Mouse (Mus musculus) heart, postnatal 14 days (tissue): ENCODE results near the gene Olfr204. TPM values are rescaled to one million over a fixed set of nuclear protein-coding genes. Genes with fewer than 3 reads are reported as not detected.
"Not testable (repeated sequence)": the region's sequence is repeated elsewhere in the genome, so short reads cannot be mapped to it uniquely, and the experiment has no call there.

ENCODE experiments used
- DNase-seq, 2 experiments: peaks; one replicate each; pipeline ENCODE4 v3.0.0; 2021 to 2022
- intact Hi-C: fragments of 180-260 bp; cut with DNase I; formaldehyde crosslinking; loops from one replicate; pipeline ENCODE4 v1.15.1; 2025
- long read RNA-seq, 2 experiments: library from polyadenylated mRNA; stranded (forward); transcript quantifications; one replicate each; pipeline ENCODE4 v2.0.0; 2021
- total RNA-seq, 2 experiments: library from RNA; stranded (reverse); gene quantifications; 2 replicates each; pipeline ENCODE4 v1.2.3; 2021

The Olfr204 gene
- total RNA-seq, result not detected
- long read RNA-seq, experiment 1, result 0 reads
- long read RNA-seq, experiment 2, result 0 reads

GRCm38 (mm10) chr16:59318148-59318547 is at the start of gene Olfr204:
TSS of gene Olfr204 (minus strand) at chr16:59318248.
- DNase-seq, result no peak
- intact Hi-C loops, result no loop called here

GRCm38 (mm10) chr16:59363893-59364292 is 45.8 kb upstream of the Olfr204 start, which contains the start of gene Olfr209:
TSS of gene Olfr209 (minus strand) at chr16:59363993.
- DNase-seq, result no peak
- intact Hi-C loops, result no loop called here

- no peak for DNase-seq
- intact Hi-C loops, result no loop called here
Measured at GRCm38 (mm10) chr16:59349146-59349545, 31.1 kb upstream of the Olfr204 start, which contains the start of gene Olfr206. TSS of gene Olfr206 (minus strand) at chr16:59349246.

- intact Hi-C loops, result no loop called here
- no peak for DNase-seq
Measured at GRCm38 (mm10) chr16:59331038-59331437, 13.0 kb upstream of the Olfr204 start, which contains the start of gene Olfr205. TSS of gene Olfr205 (minus strand) at chr16:59331138.

GRCm38 (mm10) chr16:59323262-59323661 is 5.2 kb upstream of the Olfr204 start:
- DNase-seq, intact Hi-C loops: not testable (repeated sequence)

GRCm38 (mm10) chr16:59298581-59298980 is 19.5 kb downstream of the Olfr204 start, which contains the start of gene Olfr203:
TSS of gene Olfr203 (plus strand) at chr16:59298881.
- intact Hi-C loops, result no loop called here

GRCm38 (mm10) chr16:59287576-59287975 is 30.5 kb downstream of the Olfr204 start:
- intact Hi-C loops, DNase-seq: not testable (repeated sequence)

More at GRCm38 (mm10) chr16:59298581-59298980, 19.5 kb downstream of the Olfr204 start, which contains the start of gene Olfr203:
- no peak for DNase-seq

GRCm38 (mm10) chr16:59286693-59287092 is 31.4 kb downstream of the Olfr204 start, which contains the start of gene Olfr202:
TSS of gene Olfr202 (minus strand) at chr16:59286793.
- no peak for DNase-seq
- intact Hi-C loops, result no loop called here

GRCm38 (mm10) chr16:59283476-59283875 is 34.6 kb downstream of the Olfr204 start:
- DNase-seq, result no peak
- intact Hi-C loops, result no loop called here

- intact Hi-C loops, result no loop called here
- no peak for DNase-seq
Measured at GRCm38 (mm10) chr16:59280542-59280941, 37.5 kb downstream of the Olfr204 start.

GRCm38 (mm10) chr16:59272532-59272931 is 45.5 kb downstream of the Olfr204 start, which contains the start of gene Olfr201:
TSS of gene Olfr201 (minus strand) at chr16:59272632.
- intact Hi-C loops, DNase-seq: not testable (repeated sequence)

GRCm38 (mm10) chr16:59269097-59269496 is 49.0 kb downstream of the Olfr204 start:
- DNase-seq, intact Hi-C loops: not testable (repeated sequence)

Other genes starting within 250 kb of the Olfr204 start
- gene Olfr190, start 240.2 kb downstream of the Olfr204 start, total RNA-seq, result not detected
- gene Olfr191, start 228.4 kb downstream of the Olfr204 start, total RNA-seq, result not detected
- not detected for gene Olfr193, start 206.4 kb downstream of the Olfr204 start, total RNA-seq
- not detected for gene Olfr194, start 197.2 kb downstream of the Olfr204 start, total RNA-seq
- not detected for gene Olfr195, start 171.2 kb downstream of the Olfr204 start, total RNA-seq
- not detected for gene Olfr196, start 147.8 kb downstream of the Olfr204 start, total RNA-seq
- gene Olfr198, start 114.7 kb downstream of the Olfr204 start, total RNA-seq, result not detected
- gene Olfr199, start 98.5 kb downstream of the Olfr204 start, total RNA-seq, result not detected
- not detected for gene Olfr201, start 45.6 kb downstream of the Olfr204 start, total RNA-seq
- not detected for gene Olfr202, start 31.5 kb downstream of the Olfr204 start, total RNA-seq
- not detected for gene Olfr203, start 19.4 kb downstream of the Olfr204 start, total RNA-seq
- not detected for gene Olfr205, start 12.9 kb upstream of the Olfr204 start, total RNA-seq
- gene Olfr206, start 31.0 kb upstream of the Olfr204 start, total RNA-seq, result not detected
- gene Olfr209, start 45.7 kb upstream of the Olfr204 start, total RNA-seq, result not detected
- not detected for gene Gabrr3, start 89.1 kb upstream of the Olfr204 start, total RNA-seq
- gene Riox2, start 153.5 kb upstream of the Olfr204 start, total RNA-seq, result 10 to 100 TPM; 12.7 to 12.9 TPM